Mouse (Mus musculus): Measurements from ENCODE around the gene Olfr159.

The Olfr159 gene

GRCm38 (mm10) chr4:43770909-43771308, at the start of gene Olfr159:
Olfr159 (minus strand) TSS chr4:43771009.
- DNase-seq (ENCODE audit: low read depth, low spot score) = no peak

GRCm38 (mm10) chr4:43798936-43799335, 28.1 kb upstream of the Olfr159 start:
- DNase-seq (ENCODE audit: low read depth, low spot score) = peak; percentile 28

- DNase-seq (ENCODE audit: low read depth, low spot score) = peak; percentile 87
These were observed 25.0 kb upstream of the Olfr159 start for GRCm38 (mm10) chr4:43795844-43796243.

- DNase-seq (ENCODE audit: low read depth, low spot score) = peak; percentile 88
These were observed 24.5 kb upstream of the Olfr159 start for GRCm38 (mm10) chr4:43795296-43795695.

GRCm38 (mm10) chr4:43772304-43772703, 1.5 kb upstream of the Olfr159 start:
- no peak for DNase-seq (ENCODE audit: low read depth, low spot score)

- no peak for DNase-seq (ENCODE audit: low read depth, low spot score)
These were observed 817 bp upstream of the Olfr159 start for GRCm38 (mm10) chr4:43771626-43772025.

GRCm38 (mm10) chr4:43769374-43769773, 1.4 kb downstream of the Olfr159 start:
- peak; percentile 28 for DNase-seq (ENCODE audit: low read depth, low spot score)

- peak; percentile 53 for DNase-seq (ENCODE audit: low read depth, low spot score)
These were observed 2.5 kb downstream of the Olfr159 start for GRCm38 (mm10) chr4:43768341-43768740.

- peak; percentile 70 for DNase-seq (ENCODE audit: low read depth, low spot score)
These were observed 7.4 kb downstream of the Olfr159 start for GRCm38 (mm10) chr4:43763410-43763809.

GRCm38 (mm10) chr4:43761336-43761735, 9.5 kb downstream of the Olfr159 start:
- DNase-seq (ENCODE audit: low read depth, low spot score) = peak; percentile 48

GRCm38 (mm10) chr4:43760460-43760859, 10.3 kb downstream of the Olfr159 start:
- DNase-seq (ENCODE audit: low read depth, low spot score) = peak; percentile 73

GRCm38 (mm10) chr4:43759571-43760418, 11.0 kb downstream of the Olfr159 start:
- DNase-seq (ENCODE audit: low read depth, low spot score) = no peak

GRCm38 (mm10) chr4:43757213-43757612, 13.6 kb downstream of the Olfr159 start:
- DNase-seq (ENCODE audit: low read depth, low spot score) = no peak

GRCm38 (mm10) chr4:43745187-43745586, 25.6 kb downstream of the Olfr159 start:
- DNase-seq (ENCODE audit: low read depth, low spot score) = peak; percentile 57

- no peak for DNase-seq (ENCODE audit: low read depth, low spot score)
These were observed 27.7 kb downstream of the Olfr159 start for GRCm38 (mm10) chr4:43743099-43743498.

- DNase-seq (ENCODE audit: low read depth, low spot score) = peak; percentile 52
These were observed 28.2 kb downstream of the Olfr159 start for GRCm38 (mm10) chr4:43742637-43743036.

- peak; percentile 83 for DNase-seq (ENCODE audit: low read depth, low spot score)
These were observed 29.3 kb downstream of the Olfr159 start for GRCm38 (mm10) chr4:43741526-43741925.

GRCm38 (mm10) chr4:43738989-43739674, 31.7 kb downstream of the Olfr159 start:
- peak; percentile 67 for DNase-seq (ENCODE audit: low read depth, low spot score)

GRCm38 (mm10) chr4:43737144-43737543, 33.7 kb downstream of the Olfr159 start:
- DNase-seq (ENCODE audit: low read depth, low spot score) = no peak

- DNase-seq (ENCODE audit: low read depth, low spot score) = no peak
These were observed 37.6 kb downstream of the Olfr159 start for GRCm38 (mm10) chr4:43733186-43733585.

- DNase-seq (ENCODE audit: low read depth, low spot score) = no peak
These were observed 38.6 kb downstream of the Olfr159 start for GRCm38 (mm10) chr4:43732171-43732570.

GRCm38 (mm10) chr4:43730750-43731297, 40.0 kb downstream of the Olfr159 start:
- DNase-seq (ENCODE audit: low read depth, low spot score) = peak; percentile 29

Measured in ES-CJ7 (cell line).